Mouse (Mus musculus) hindbrain, embryonic 13.5 days (tissue): ENCODE data around the gene Vps35l. TPM values are rescaled to one million over a fixed set of nuclear protein-coding genes. Genes with fewer than 3 reads are reported as not detected.

ENCODE experiments used
- ATAC-seq: fragments of 200-750 bp; cut with Nextera tagmentation; 2 replicates; pipeline ENCODE4 v1.8.0; 2017; ENCODE audit warnings: moderate TSS enrichment; ENCODE audit not compliant: low FRiP score
- H3K27ac ChIP-seq: fragments of 300-500 bp; sonication (generic); 2 replicates; pipeline ENCODE4 v1.5.1; 2015; ENCODE audit warnings: inconsistent platforms, mild to moderate bottlenecking, moderate library complexity
- H3K27me3 ChIP-seq: fragments of 300-500 bp; sonication (generic); 2 replicates; pipeline ENCODE4 v1.6.1; 2015; ENCODE audit warnings: mild to moderate bottlenecking, inconsistent platforms
- H3K36me3 ChIP-seq: fragments of 300-500 bp; sonication (generic); 2 replicates; pipeline ENCODE4 v1.6.1; 2015; ENCODE audit warnings: mild to moderate bottlenecking, inconsistent platforms
- H3K4me1 ChIP-seq: fragments of 300-500 bp; sonication (generic); replicated peaks from 2 replicates; pipeline ENCODE4 v1.6.1; 2015; ENCODE audit warnings: inconsistent platforms
- H3K4me2 ChIP-seq: fragments of 300-500 bp; sonication (generic); 2 replicates; pipeline ENCODE4 v1.6.1; 2015; ENCODE audit warnings: inconsistent platforms, mild to moderate bottlenecking, moderate library complexity
- H3K4me3 ChIP-seq: fragments of 300-500 bp; sonication (generic); 2 replicates; pipeline ENCODE4 v1.5.1; 2015; ENCODE audit warnings: mild to moderate bottlenecking, inconsistent platforms
- H3K9ac ChIP-seq: fragments of 300-500 bp; sonication (generic); 2 replicates; pipeline ENCODE4 v1.6.1; 2015; ENCODE audit warnings: mild to moderate bottlenecking, inconsistent platforms
- H3K9me3 ChIP-seq: fragments of 300-500 bp; sonication (generic); 2 replicates; pipeline ENCODE4 v1.6.1; 2016; ENCODE audit warnings: inconsistent platforms
- whole genome bisulfite sequencing: fragments of 180-500 bp; shearing (Covaris S2); methylation state at CpG from one replicate; pipeline ENCODE4 v1.1.7; 2015; 5-methylcytosine and 5-hydroxymethylcytosine counted together
- polyA plus RNA-seq: library from polyadenylated mRNA; unstranded; fragments of >200 nt; fragmentation: Nextera tagmentation; extraction: Ambion mirVana; gene quantifications from 2 replicates; pipeline ENCODE4 v1.2.1, GENCODE M21; 2015

The Vps35l gene
- polyA plus RNA-seq, 1 experiment from 2014 or later: 95.2 TPM

GRCm38 (mm10) chr7:118708002-118708401, 32.0 kb upstream of the Vps35l start:
- Histone ChIP-seq H3K9ac (no peak overlapping the region), H3K4me2 (no peak overlapping the region), H3K4me3 (no peak overlapping the region), H3K4me1 (peaks cover 29% of the 10 kb centered on the region), H3K27me3 (no peaks in the 10 kb centered on the region), H3K36me3 (0 out of 2 replicates have a peak, but pooled peaks cover 6% of the 10 kb centered on the region), H3K27ac (no peak overlapping the region), H3K9me3 (no peaks in the 10 kb centered on the region)
- no peak for ATAC-seq
- 82% methylated on average over 4 of the region's 4 CpGs for WGBS

DNA sequence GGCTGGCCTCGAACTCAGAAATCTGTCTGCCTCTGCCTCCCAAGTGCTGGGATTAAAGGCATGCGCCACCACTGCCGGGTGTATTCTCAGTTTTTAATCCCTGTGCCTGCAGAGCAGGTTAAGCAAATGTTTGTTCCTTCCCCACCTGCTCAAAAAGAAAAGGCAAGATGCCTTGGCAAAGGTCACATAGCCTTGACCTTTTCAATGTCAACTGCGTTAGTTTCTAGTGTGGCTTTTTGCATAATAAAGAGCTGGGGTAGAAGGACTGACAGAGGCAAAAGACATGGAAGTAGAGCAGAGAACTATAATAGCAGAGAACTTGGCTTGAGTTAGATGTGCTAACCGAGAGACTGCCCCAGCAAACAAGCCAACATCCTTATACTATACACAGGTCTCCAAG, 29.2 kb upstream of the Vps35l start:
- Histone ChIP-seq H3K27me3 (no peaks in the 10 kb centered on the region), H3K4me1 (peaks cover 20% of the 10 kb centered on the region), H3K9ac (no peak overlapping the region), H3K4me3 (no peak overlapping the region), H3K9me3 (no peaks in the 10 kb centered on the region), H3K27ac (no peak overlapping the region), H3K36me3 (peaks cover 6% of the 10 kb centered on the region), H3K4me2 (no peak overlapping the region)
- ATAC-seq: no peak
- 68% methylated on average over 5 of the region's 5 CpGs for WGBS

GRCm38 (mm10) chr7:118712228-118713173, 27.5 kb upstream of the Vps35l start, which contains the start of gene Ccp110:
Gene Ccp110, plus strand, starts transcription at chr7:118712552.
- peak within 1 kb of the TSS; percentile 91 for H3K4me3 ChIP-seq
- ATAC-seq: peak; percentile 97
- peaks cover 15% of the 10 kb centered on the region for H3K4me1 ChIP-seq
- no peaks in the 10 kb centered on the region for H3K27me3 ChIP-seq
- H3K4me2 ChIP-seq: peak within 1 kb of the TSS; percentile 77
- peak within 1 kb of the TSS; percentile 88 for H3K9ac ChIP-seq
- no peaks in the 10 kb centered on the region for H3K9me3 ChIP-seq
- 1% methylated on average over 48 of the region's 48 CpGs for WGBS
- H3K36me3 ChIP-seq: peaks cover 15% of the 10 kb centered on the region
- H3K27ac ChIP-seq: peak within 1 kb of the TSS; percentile 86

DNA sequence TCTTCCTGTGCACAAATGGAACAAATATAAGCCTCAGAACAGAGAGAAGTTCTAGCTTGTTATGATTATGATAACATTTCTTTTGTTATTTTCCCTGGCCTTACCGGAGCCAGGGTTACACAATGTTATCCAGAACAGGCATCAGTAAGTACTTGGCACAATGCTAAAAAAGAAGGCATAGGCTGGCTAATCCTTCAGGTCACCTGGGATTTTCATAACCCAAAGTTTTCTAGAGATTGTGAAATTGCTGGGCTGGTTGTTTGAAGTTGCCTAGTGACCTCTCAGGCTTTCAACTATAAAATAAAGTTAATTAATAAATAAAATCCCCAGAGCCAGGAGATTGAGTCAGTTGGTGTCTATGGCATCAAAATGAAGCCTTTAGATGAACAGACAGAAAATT, 25.2 kb upstream of the Vps35l start:
- Histone ChIP-seq H3K27me3 (no peaks in the 10 kb centered on the region), H3K36me3 (peaks cover 33% of the 10 kb centered on the region), H3K4me1 (peaks cover 15% of the 10 kb centered on the region), H3K4me2 (no peak overlapping the region), H3K4me3 (no peak overlapping the region), H3K9me3 (no peaks in the 10 kb centered on the region), H3K9ac (no peak overlapping the region), H3K27ac (no peak overlapping the region)
- 95% methylated on average over 1 of the region's 1 CpGs for WGBS
- no peak for ATAC-seq

- peaks cover 13% of the 10 kb centered on the region for H3K4me1 ChIP-seq
- no peak overlapping the region for H3K9ac ChIP-seq
- H3K4me3 ChIP-seq: no peak overlapping the region
- ATAC-seq: no peak
- no peak overlapping the region for H3K27ac ChIP-seq
- H3K4me2 ChIP-seq: no peak overlapping the region
- 98% methylated on average over 4 of the region's 4 CpGs for WGBS
- H3K27me3 ChIP-seq: no peaks in the 10 kb centered on the region
- H3K36me3 ChIP-seq: peaks cover 51% of the 10 kb centered on the region
- H3K9me3 ChIP-seq: no peaks in the 10 kb centered on the region
Observed at GRCm38 (mm10) chr7:118718066-118718465, 22.0 kb upstream of the Vps35l start.

GRCm38 (mm10) chr7:118723927-118724326, 16.1 kb upstream of the Vps35l start:
- no peak for ATAC-seq
- peaks cover 79% of the 10 kb centered on the region for H3K36me3 ChIP-seq
- no peak overlapping the region for H3K9ac ChIP-seq
- H3K27me3 ChIP-seq: no peaks in the 10 kb centered on the region
- no peak overlapping the region for H3K27ac ChIP-seq
- H3K4me3 ChIP-seq: no peak overlapping the region
- no peaks in the 10 kb centered on the region for H3K4me1 ChIP-seq
- WGBS: 95% methylated on average over 9 of the region's 9 CpGs
- no peak overlapping the region for H3K4me2 ChIP-seq
- H3K9me3 ChIP-seq: no peaks in the 10 kb centered on the region

DNA sequence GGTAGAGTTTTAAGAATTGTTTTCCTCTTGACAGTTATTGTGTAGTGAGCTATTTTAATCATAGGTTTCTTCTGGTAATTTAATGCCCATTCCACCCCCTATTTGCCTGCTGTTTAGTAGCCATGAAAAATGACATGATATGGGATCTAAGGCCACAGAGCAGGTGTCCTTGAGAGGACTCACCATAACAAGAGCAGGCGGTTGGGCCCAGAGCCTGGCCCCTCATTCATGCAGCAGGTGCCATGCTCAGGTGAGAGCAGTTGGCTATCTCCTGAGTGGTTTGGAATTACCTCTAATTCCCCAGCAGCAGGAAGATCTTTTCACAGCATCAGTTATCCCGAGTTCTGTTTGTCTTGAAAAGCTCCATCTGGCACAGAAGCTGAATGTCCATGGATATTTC, 14.6 kb upstream of the Vps35l start:
- Histone ChIP-seq H3K27ac (no peak overlapping the region), H3K9me3 (no peaks in the 10 kb centered on the region), H3K9ac (no peak overlapping the region), H3K27me3 (no peaks in the 10 kb centered on the region), H3K36me3 (peaks cover 86% of the 10 kb centered on the region), H3K4me2 (no peak overlapping the region), H3K4me3 (no peak overlapping the region), H3K4me1 (no peaks in the 10 kb centered on the region)
- ATAC-seq: no peak
- WGBS: 93% methylated on average over 2 of the region's 2 CpGs

DNA sequence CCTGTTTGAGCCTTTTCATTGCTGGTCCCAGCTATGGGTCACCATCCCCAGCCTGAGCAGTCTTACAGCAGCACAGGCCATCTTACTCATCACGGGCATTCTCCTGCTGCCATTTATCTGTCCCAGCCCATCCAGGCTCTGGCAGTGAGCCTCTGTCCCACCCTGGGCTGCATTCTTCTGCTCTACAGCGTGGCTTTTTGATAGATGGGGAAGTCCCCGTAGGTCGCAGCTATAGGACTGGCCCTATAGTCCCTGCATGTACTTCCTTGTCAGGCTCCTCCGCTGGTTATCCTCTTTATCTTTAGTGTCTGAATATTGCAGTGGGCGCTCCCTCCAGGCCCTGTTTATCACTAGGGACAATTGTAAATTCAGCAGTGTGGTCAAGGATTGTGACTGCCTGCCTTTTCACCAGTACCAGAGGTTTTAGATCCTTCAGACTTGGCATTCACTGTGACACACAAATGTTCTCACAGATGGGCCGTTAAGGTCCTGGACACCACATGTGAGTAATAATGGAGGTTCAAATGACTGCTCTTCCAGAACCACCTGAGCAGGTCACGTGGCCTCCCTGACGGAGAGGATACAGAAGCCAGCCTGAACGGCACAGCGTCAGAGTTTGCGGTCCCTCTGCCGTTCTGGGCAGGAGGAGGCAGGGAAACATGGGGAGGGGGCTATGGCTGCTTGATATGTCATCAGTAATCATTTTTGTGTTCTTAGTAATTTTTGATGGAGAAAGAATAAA, 11.0 kb upstream of the Vps35l start:
- Histone ChIP-seq H3K9ac (no peak overlapping the region), H3K27me3 (no peaks in the 10 kb centered on the region), H3K9me3 (no peaks in the 10 kb centered on the region), H3K27ac (no peak overlapping the region; the same call in 1 of the 2 replicates), H3K4me1 (no peaks in the 10 kb centered on the region), H3K4me3 (no peak overlapping the region), H3K4me2 (no peak overlapping the region), H3K36me3 (peaks cover 92% of the 10 kb centered on the region)
- WGBS: 92% methylated on average over 13 of the region's 13 CpGs
- no peak for ATAC-seq

GRCm38 (mm10) chr7:118731781-118732180, 8.2 kb upstream of the Vps35l start:
- ATAC-seq: no peak
- 96% methylated on average over 3 of the region's 3 CpGs for WGBS
- peaks cover 86% of the 10 kb centered on the region for H3K36me3 ChIP-seq

GRCm38 (mm10) chr7:118733225-118733624, 6.8 kb upstream of the Vps35l start:
- H3K27me3 ChIP-seq: no peaks in the 10 kb centered on the region
- H3K9ac ChIP-seq: no peak overlapping the region
- no peak overlapping the region for H3K27ac ChIP-seq
- no peak for ATAC-seq
- no peak overlapping the region for H3K4me3 ChIP-seq
- H3K4me1 ChIP-seq: no peaks in the 10 kb centered on the region
- H3K9me3 ChIP-seq: no peaks in the 10 kb centered on the region
- peaks cover 80% of the 10 kb centered on the region for H3K36me3 ChIP-seq
- H3K4me2 ChIP-seq: no peak overlapping the region
- 95% methylated on average over 13 of the region's 13 CpGs for WGBS

More at GRCm38 (mm10) chr7:118731781-118732180, 8.2 kb upstream of the Vps35l start:
- no peaks in the 10 kb centered on the region for H3K4me1 ChIP-seq
- H3K4me3 ChIP-seq: no peak overlapping the region
- H3K4me2 ChIP-seq: no peak overlapping the region
- no peak overlapping the region for H3K9ac ChIP-seq
- H3K27ac ChIP-seq: no peak overlapping the region
- H3K27me3 ChIP-seq: no peaks in the 10 kb centered on the region
- H3K9me3 ChIP-seq: no peaks in the 10 kb centered on the region

DNA sequence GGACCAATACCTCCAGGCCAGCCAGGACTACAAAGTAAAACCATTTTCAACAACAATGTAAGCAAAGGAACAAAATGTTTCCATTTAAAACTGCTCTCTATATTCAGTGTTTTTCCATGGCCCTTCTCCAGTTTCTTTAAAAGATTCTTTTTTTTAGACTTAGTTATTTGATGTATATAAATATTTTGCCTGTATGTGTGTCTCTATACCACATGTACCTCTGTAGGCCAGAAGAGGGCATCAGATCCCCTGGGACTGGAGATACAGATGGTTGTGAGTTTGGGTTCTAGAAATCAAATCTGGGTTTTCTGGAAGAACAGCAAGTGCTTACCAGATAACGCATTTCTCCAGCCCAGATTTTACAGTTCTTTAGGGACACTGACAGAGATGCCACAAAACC, 1.3 kb upstream of the Vps35l start:
- 71% methylated on average over 1 of the region's 1 CpGs for WGBS
- H3K9me3 ChIP-seq: no peaks in the 10 kb centered on the region
- H3K4me3 ChIP-seq: no peak overlapping the region
- H3K4me1 ChIP-seq: peaks cover 19% of the 10 kb centered on the region
- no peak overlapping the region for H3K4me2 ChIP-seq
- H3K9ac ChIP-seq: no peak overlapping the region
- no peak for ATAC-seq
- H3K27me3 ChIP-seq: no peaks in the 10 kb centered on the region
- H3K27ac ChIP-seq: no peak overlapping the region
- peaks cover 32% of the 10 kb centered on the region for H3K36me3 ChIP-seq

DNA sequence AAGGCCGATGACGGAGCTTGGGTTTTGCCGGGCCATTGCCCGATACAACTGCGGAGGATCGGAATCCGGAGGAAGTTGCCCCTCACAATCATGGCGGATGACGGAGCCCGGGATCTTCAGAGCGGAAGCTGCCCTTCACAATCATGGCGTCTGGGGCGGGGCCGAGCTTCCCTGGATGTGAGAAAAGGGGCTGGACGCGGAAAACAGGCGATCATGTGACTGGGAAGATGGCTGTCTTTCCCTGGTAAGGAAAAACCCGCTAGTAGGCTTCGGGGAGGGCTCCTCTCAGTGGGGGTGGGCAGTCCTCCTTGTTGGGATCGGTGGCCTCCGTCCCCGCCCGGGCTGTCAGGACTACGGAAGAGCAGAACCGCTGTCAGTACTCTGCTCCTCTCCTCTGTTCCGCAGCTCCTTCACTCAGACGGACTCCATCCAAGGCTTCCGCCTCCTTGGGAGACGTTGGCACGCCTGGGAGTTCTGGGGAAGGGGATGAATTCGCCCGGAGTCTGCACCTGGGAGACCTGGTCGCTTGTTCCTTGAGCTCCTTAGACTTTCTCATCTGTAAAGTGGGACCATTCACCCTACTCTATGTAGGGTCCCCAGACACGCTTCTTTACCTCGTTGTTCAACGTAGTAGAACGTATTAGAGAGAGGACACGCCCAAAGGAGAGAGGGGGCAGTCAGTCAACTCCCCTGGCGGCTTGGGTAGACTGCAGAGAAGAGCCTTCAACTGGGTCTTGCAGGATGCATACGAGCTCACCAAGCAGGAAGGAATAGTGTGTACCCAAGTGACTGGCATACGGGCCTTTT, 709 bp downstream of the Vps35l start:
- Histone ChIP-seq H3K36me3 (peaks cover 32% of the 10 kb centered on the region), H3K4me1 (peaks cover 19% of the 10 kb centered on the region), H3K27me3 (no peaks in the 10 kb centered on the region), H3K9ac (peak overlapping the region; percentile 72), H3K4me3 (peak overlapping the region; percentile 61), H3K4me2 (peak overlapping the region; percentile 77), H3K9me3 (no peaks in the 10 kb centered on the region), H3K27ac (peak overlapping the region; percentile 86)
- WGBS: 3% methylated on average over 40 of the region's 41 CpGs
- peak; percentile 97 for ATAC-seq
